Mouse (Mus musculus) right cerebral cortex, postnatal 36 days (tissue): ENCODE data around the gene Itih4.

ENCODE experiments used
- DNase-seq, 2 experiments: peaks; one replicate each; pipeline ENCODE4 v3.0.0; 2022; ENCODE audit warnings: low spot score in 2 of 2, mixed read lengths in 1 of 2

The Itih4 gene

DNA sequence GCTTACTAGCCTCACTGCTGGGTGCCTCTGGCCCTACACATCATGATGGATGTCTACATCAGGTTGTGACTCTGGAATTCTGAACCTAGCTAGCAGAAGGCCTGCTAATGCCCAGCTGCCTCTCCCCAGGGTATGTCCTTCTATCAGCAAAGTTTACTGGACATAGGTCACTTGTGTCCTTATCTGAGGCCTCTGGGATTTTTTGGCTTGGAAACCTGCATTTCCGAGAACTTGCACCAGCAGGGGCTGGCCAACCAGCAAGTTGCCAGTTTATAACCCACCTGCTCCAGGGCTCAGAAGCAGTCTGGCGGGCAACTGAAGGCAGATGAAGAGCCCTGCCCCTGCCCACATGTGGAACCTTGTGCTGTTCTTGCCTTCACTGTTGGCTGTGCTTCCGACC lies at the start of gene Itih4:
Gene Itih4 (plus strand): TSS at position 273 of the 400 bp plus-strand sequence.
- no peak for DNase-seq

GRCm38 (mm10) chr14:30837416-30837996 lies 48.8 kb upstream of the Itih4 start:
- DNase-seq, result no peak

- no peak for DNase-seq
Observed at GRCm38 (mm10) chr14:30843701-30844100, 42.6 kb upstream of the Itih4 start.

GRCm38 (mm10) chr14:30850504-30850903 lies 35.8 kb upstream of the Itih4 start:
- no peak for DNase-seq

DNA sequence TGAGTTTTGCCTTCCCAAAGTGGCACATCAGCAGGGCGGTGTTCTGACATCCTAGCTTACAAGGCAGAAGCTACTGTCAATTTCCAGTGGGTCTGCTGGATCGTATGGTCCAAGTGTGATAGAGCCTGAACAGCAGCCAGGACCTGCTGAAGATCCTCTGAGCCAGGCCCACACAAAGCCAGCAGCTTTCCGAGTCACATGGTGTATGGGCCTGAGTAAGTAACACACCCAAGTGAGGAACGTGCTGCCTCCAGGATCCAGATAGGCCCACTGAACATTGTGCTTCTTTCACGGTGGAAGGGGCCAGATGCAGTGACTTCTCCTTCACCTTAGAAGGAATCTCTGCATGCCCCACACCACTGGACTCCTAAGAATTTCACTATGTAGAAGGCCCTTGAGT lies 34.0 kb upstream of the Itih4 start:
- DNase-seq, result no peak

DNA sequence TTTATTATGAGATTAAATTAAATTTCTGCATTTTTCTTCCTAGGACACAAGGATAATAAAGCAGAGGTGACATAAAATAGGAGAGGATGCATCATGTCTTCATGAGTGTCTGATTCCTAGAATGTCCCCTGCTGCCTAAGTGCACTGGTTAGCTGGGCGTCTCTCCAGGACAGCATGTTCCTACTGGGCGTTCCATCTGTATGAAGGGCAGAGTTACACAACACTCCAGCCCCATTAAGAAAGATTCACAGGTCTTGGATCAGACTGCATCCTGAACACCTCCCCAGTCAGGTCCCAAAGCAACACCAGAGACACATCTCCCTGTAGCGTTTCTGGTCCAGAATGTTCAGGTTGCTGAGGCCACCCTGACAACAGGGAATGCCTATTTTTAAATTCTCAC lies 31.0 kb upstream of the Itih4 start:
- DNase-seq, result no peak

GRCm38 (mm10) chr14:30856885-30857507 lies 29.3 kb upstream of the Itih4 start:
- DNase-seq, result no peak

- no peak for DNase-seq
Observed at GRCm38 (mm10) chr14:30857990-30858389, 28.3 kb upstream of the Itih4 start.

DNA sequence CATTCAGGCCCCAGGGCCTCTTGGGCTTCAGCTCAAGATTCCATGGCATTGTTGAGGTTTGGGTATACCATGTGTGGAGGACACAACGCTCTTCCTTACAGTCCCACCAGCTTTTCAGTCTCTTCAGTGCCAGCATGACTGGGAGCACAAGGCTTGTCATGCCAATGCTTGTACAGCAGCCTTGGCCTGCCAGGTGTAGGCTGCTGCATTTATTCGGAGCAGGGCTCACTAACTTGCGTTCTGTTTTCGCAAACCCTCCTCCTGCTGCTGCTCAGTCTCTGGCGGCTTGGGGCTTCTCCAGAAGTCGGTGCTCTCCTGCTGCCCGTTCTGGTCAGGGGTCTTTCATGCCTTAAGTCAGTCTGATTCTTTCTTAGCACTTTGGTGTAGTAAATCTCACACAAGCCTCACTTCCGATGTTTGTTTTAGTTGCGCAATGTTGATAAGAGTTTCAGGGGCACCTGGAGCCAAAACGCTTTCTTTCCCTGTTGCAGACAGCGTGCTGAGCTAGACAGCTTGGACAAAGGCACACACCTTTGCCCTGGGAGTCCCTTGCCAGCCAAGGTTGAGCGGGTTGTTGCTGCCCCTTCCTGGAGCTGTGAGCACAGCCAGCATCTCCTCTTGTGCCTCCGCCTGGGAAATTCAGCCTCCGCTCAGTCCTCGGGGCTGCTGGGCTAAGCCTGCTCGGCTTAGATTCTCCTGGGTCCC lies 24.7 kb upstream of the Itih4 start:
- no peak for DNase-seq

DNA sequence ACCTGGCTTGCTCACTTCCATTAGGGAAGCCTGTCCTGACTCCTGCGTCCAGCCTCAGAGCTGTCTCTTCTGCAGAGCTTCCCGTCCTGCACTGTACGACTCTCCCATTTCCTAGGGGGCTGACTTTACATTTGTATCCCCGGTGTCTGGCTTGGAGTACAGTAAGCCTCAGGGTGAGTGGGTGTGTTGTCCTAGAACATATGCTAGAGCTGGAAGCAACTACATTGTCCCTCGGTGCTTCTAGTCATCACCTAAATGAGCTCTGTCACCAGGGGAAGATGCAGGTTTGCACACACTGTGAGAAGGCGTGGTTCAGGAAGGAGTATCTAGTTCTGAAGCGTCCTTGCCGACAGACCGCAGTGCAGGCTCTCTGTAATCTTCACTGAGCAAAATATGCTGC lies 23.9 kb upstream of the Itih4 start:
- no peak for DNase-seq

DNA sequence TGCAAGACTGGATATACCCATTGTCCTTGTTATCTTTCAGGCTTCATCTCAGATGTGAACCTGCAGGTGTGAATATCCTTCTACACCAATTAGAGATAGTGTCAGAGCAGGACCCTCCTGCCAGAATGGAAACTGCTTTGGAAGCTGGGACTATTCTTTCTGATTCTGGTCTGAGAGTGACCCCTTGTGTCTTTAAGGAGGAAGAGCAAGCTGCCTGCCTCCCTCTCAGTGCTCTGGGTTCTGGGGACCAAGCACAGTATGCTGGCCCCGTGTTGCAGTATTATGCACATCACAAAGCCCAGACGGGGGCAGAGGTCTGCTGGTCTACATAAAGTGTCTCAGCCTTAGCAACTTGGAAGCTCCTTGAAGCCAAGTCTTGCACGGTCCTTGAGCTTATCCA lies 21.0 kb upstream of the Itih4 start:
- no peak for DNase-seq

GRCm38 (mm10) chr14:30867042-30867441 lies 19.2 kb upstream of the Itih4 start:
- no peak for DNase-seq

DNA sequence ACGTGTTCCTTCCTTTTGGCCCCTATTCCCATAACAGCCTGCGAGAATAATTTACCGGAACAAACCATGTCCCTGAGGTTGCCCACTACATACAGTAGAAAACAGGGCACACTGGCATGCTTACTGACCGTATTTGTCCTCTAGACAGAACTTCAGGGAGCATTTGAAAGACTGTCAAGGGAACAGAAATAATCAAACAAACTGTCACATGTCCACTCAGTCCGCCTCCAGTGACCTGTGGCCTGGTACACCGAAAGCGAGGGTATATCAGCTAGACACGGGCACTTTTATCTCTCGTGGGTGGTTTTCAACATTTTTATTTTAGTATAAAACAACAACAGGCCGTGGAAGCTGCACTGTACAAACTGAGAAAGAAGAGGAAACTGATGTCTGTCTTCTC lies 17.4 kb upstream of the Itih4 start:
- no peak for DNase-seq

GRCm38 (mm10) chr14:30869391-30869801 lies 16.9 kb upstream of the Itih4 start:
- no peak for DNase-seq

DNA sequence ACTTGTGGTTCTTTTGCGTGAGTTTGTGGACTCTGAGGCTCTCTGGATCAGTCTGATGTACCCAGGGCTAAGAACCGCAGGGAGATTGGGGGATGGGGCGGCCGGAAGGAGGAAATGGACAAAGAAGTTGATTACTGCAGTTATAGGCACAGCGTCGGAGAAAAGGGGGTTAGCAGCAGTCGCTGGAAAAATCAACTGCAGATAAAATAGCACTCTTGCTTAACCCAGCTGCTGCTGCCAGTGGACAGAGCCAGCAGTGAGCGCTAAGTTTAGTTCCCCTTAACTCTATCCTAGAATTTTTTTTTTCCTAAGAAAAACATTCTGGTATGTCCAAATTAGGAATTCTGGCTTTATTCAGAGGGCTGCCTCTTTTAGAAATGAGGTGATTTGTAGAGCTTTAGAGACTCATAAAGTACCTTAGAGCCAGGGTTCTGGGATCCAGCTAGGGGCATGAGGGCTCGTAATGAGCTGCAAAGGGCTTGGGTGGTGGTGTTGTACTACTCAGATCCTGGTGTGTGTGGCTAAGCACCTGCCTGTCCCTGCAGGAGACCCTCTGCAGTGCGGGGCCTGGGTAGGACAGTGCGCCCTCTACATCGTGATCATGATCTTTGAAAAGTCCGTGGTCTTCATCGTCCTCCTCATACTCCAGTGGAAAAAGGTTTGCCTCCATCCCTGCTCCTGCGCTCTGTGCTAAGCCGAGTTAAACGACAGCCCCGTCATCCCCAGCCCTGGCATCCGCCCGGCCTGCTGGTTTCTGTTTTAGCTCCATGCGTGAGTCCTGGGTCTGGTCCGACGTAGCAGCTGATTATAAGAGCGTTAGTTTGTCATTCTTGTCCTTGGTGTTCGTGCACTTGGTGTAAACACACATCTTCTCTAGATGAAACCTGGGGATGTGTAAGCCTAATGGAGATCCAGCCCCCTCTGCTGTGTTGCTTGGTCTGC lies 15.8 kb upstream of the Itih4 start:
- no peak for DNase-seq

DNA sequence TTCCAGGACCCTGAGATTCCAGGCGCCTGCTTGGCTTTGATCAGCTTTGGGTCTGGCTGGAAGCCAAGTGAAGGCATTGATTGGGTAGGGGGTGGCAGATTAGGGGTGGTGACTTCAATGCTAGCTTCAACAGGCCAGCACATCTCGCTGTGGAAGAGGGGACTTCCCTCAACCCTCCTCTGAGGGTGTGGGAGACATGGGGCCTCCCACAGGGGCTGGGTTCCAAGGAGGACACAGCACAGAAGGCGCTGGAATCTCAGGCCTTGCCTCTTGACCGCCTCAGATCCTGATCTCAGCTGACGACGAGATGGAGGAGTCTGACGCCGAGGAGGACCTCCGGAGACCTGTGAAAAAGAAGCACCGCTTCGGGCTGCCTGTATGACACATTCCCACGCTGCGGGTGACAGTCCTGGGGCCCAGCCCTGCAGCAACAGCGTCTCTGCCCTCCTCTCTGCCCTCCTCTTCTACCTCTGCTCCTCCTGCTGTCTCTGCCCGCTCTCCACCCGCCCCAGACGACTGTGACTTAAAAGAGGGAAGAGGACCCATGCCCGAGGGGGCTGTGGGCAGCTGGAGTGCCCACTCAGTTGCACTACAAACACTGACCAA lies 12.1 kb upstream of the Itih4 start:
- DNase-seq, result no peak

- no peak for DNase-seq
Observed at GRCm38 (mm10) chr14:30875130-30875865, 11.0 kb upstream of the Itih4 start.

DNA sequence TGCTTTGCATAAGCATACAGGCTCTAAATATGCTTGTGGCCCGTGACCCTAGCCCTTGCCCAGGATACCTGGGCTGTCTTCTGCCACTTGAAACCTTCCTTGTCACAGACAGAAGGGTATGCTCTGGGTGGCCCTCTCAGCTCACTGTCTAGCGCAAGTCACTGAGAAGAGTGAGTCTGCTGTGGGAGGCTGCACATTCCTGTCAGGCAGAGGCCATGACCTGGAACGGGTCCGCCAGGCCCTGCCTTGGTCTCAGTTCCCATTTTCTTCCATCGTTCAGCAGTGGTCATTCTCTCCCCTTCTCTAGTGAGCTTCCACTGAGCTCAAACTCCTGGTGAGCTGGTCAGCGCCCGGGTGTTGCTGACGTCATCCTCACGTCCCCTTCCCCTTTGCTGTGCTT lies 10.3 kb upstream of the Itih4 start:
- no peak for DNase-seq

DNA sequence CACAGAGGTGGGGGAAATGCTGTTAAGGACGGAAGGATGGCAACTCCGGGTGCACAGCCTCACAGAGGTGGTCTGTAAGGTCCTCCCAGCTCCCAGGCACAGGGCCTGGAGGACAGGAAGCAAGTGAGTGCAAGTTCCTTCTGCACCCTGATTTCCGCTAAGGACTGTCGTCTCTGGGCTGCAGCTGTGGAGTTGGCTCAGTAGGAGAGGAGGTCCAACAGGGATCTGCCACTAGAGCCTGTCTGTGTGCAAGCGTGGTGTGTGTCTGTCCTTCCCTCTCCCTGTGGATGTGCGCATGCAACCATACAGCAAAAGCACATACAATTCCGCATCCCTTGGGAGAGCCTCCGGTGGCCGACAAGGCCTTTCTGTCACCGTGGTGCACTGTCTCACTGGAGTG lies 9.8 kb upstream of the Itih4 start:
- DNase-seq, result no peak

DNA sequence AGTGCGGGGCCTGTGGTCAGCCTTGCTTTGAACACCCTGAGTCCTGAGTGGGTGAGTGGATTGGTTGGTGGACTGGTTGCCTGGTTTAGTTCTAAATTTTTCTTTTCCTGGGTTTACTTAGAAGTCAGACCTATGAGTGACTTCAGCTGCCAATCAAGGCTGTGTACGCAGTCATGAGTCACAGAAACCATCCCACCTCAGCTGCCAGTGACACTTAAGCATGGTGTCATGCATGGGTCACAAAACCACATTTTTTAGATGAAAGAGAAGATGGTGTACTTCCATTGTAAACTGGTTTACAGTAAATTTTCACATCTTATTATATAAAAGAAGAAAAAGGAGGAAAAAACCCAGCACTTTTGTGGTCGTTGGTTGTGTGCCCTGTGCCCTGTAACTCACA lies 8.4 kb upstream of the Itih4 start:
- no peak for DNase-seq

GRCm38 (mm10) chr14:30878958-30879571 lies 7.2 kb upstream of the Itih4 start, which contains the start of gene Mustn1:
Gene Mustn1 (plus strand): TSS chr14:30879200.
- DNase-seq, result peak in 1 of 2 experiments; percentile 41
